In genomic region chr10:127514111-127514698, GRCm38 (mm10) we compare ENCODE assay signal across 7 mouse cellular contexts. TPM values are rescaled to one million over a fixed set of nuclear protein-coding genes. Genes with fewer than 3 reads are reported as not detected.
DNase-seq lines count a peak whose midpoint lies in the region; ATAC-seq and TF ChIP-seq lines count a peak whose summit lies in the region.

No protein-coding gene starts in this region.

- H3K4me2 ChIP-seq in neural tube, embryonic 12.5 days (replicated peaks) = peak overlapping the region; percentile 76
- peak overlapping the region; percentile 65; the same call in 1 of the 2 replicates for H3K4me2 ChIP-seq in heart, postnatal 0 days (ENCODE audit: low read depth, low read length)
- peak overlapping the region; percentile 71 for H3K4me2 ChIP-seq in liver, embryonic 14.5 days (ENCODE audit: low read depth)

- H3K9me3 ChIP-seq in neural tube, embryonic 12.5 days = no peaks in the 10 kb centered on the region
- H3K9me3 ChIP-seq in heart, postnatal 0 days (replicated peaks; ENCODE audit: control insufficient read depth, low read length) = no peaks in the 10 kb centered on the region
- H3K9me3 ChIP-seq in liver, embryonic 14.5 days (ENCODE audit: control insufficient read depth, low read length) = no peaks in the 10 kb centered on the region

- WGBS in neural tube, embryonic 12.5 days = 12% methylated on average over 13 of the region's 13 CpGs
- WGBS in heart, postnatal 0 days = 28% methylated on average over 13 of the region's 13 CpGs
- 8% methylated on average over 13 of the region's 13 CpGs for WGBS in liver, embryonic 14.5 days (ENCODE audit: insufficient replicate concordance)

- no peak overlapping the region for H3K27ac ChIP-seq in neural tube, embryonic 12.5 days
- no peak overlapping the region for H3K27ac ChIP-seq in heart, postnatal 0 days (ENCODE audit: low read depth)
- no peak overlapping the region for H3K27ac ChIP-seq in liver, embryonic 14.5 days

- H3K9ac ChIP-seq in neural tube, embryonic 12.5 days = no peak overlapping the region
- no peak overlapping the region for H3K9ac ChIP-seq in heart, postnatal 0 days (replicated peaks; ENCODE audit: low read depth, low read length)
- H3K9ac ChIP-seq in liver, embryonic 14.5 days (replicated peaks) = no peak overlapping the region

- H3K27me3 ChIP-seq in neural tube, embryonic 12.5 days (replicated peaks) = peaks cover 61% of the 10 kb centered on the region
- peaks cover 50% of the 10 kb centered on the region for H3K27me3 ChIP-seq in heart, postnatal 0 days (ENCODE audit: control insufficient read depth, insufficient read depth, low read length)
- peaks cover 54% of the 10 kb centered on the region for H3K27me3 ChIP-seq in liver, embryonic 14.5 days (ENCODE audit: control insufficient read depth, insufficient read depth, low read length)

- peaks cover 86% of the 10 kb centered on the region for H3K4me1 ChIP-seq in neural tube, embryonic 12.5 days
- H3K4me1 ChIP-seq in heart, postnatal 0 days (ENCODE audit: control insufficient read depth, insufficient read depth) = peaks cover 33% of the 10 kb centered on the region
- H3K4me1 ChIP-seq in liver, embryonic 14.5 days (replicated peaks; ENCODE audit: control insufficient read depth in 2 of 2, insufficient read depth in 2 of 2, low read length in 1 of 2) = peaks cover 13 to 28% of the 10 kb centered on the region in 2 experiments

- no peak overlapping the region for H3K4me3 ChIP-seq in neural tube, embryonic 12.5 days
- peak overlapping the region; percentile 28; the same call in 1 of the 2 replicates for H3K4me3 ChIP-seq in heart, postnatal 0 days (ENCODE audit: low read depth, low read length)
- H3K4me3 ChIP-seq in liver, embryonic 14.5 days (ENCODE audit: insufficient read depth in 1 of 2, low read depth in 2 of 2, low read length in 2 of 2) = no peak overlapping the region

- TF ChIP-seq CTCF in heart, postnatal 0 days (IDR thresholded peaks at IDR 0.05; ENCODE audit: low read depth) = no peak
- TF ChIP-seq CTCF in liver, embryonic 14.5 days (IDR thresholded peaks at IDR 0.05; ENCODE audit: low read depth) = no peak

- DNase-seq in neural tube, embryonic 10.5 days (ENCODE audit: extremely low spot score, low spot score) = no peak
- no peak for DNase-seq in heart, postnatal 0 days (ENCODE audit: low spot score)
- DNase-seq in liver, embryonic 14.5 days (ENCODE audit: low read depth in 3 of 3, low spot score in 3 of 3) = no peak
- DNase-seq in embryo, embryonic 9.5 days (ENCODE audit: extremely low spot score) = no peak
- no peak for DNase-seq in yolk sac, embryonic 10.5 days (ENCODE audit: low spot score)

- no peak for ATAC-seq in neural tube, embryonic 12.5 days (ENCODE audit: low FRiP score, low read depth)
- no peak for ATAC-seq in heart, postnatal 0 days (ENCODE audit: insufficient read depth, low read depth)
- ATAC-seq in liver, embryonic 14.5 days (ENCODE audit: insufficient read depth) = no peak
- ATAC-seq in CD4-positive, CD25-positive, alpha-beta regulatory T cell, adult 4 months = no peak

- no peak for TF ChIP-seq EP300 in heart, postnatal 0 days (IDR thresholded peaks at IDR 0.05; ENCODE audit: low read depth)
- no peak for TF ChIP-seq EP300 in liver, embryonic 14.5 days (IDR thresholded peaks at IDR 0.05; ENCODE audit: low read depth)

- peaks cover 18% of the 10 kb centered on the region for H3K36me3 ChIP-seq in neural tube, embryonic 12.5 days
- peaks cover 17% of the 10 kb centered on the region for H3K36me3 ChIP-seq in heart, postnatal 0 days (replicated peaks; ENCODE audit: control insufficient read depth, insufficient read depth, low read length)
- peaks cover 22% of the 10 kb centered on the region for H3K36me3 ChIP-seq in liver, embryonic 14.5 days (replicated peaks; ENCODE audit: control insufficient read depth, insufficient read depth, low read depth)

RNA-seq across cellular contexts. Expression of gene Ndufa4l2, which starts 0.6 kb away (rescaled TPM):
- polyA plus RNA-seq in neural tube, embryonic 12.5 days (2016; fragmentation: Nextera tagmentation; extraction: Ambion mirVana) = 7.3 and 7.6 TPM in 2 replicates
- total RNA-seq in heart, postnatal 0 days (2014; rRNA removed; ENCODE audit: low replicate concordance) = 43.8 and 68.3 TPM in 2 replicates
- polyA plus RNA-seq in heart, postnatal 0 days (2015; fragmentation: Nextera tagmentation; extraction: Ambion mirVana) = 46.4 and 47.6 TPM in 2 replicates
- polyA plus RNA-seq in liver, embryonic 14.5 days (2012; rRNA removed) = 2.1 and 3.6 TPM in 2 replicates
- polyA plus RNA-seq in liver, embryonic 14.5 days (2014; fragmentation: Nextera tagmentation; extraction: Ambion mirVana) = 2.0 and 5.8 TPM in 2 replicates
- not detected for polyA plus RNA-seq in CD4-positive, CD25-positive, alpha-beta regulatory T cell, adult 4 months (2017; shearing (Covaris generic))

RNA-seq across cellular contexts. Expression of gene Shmt2, which starts 8.0 kb away (rescaled TPM):
- polyA plus RNA-seq in neural tube, embryonic 12.5 days (2016; fragmentation: Nextera tagmentation; extraction: Ambion mirVana) = 74.2 and 76.9 TPM in 2 replicates
- total RNA-seq in heart, postnatal 0 days (2014; rRNA removed; ENCODE audit: low replicate concordance) = 109 and 161 TPM in 2 replicates
- polyA plus RNA-seq in heart, postnatal 0 days (2015; fragmentation: Nextera tagmentation; extraction: Ambion mirVana) = 47.9 and 51.5 TPM in 2 replicates
- polyA plus RNA-seq in liver, embryonic 14.5 days (2012; rRNA removed) = 81.0 and 88.6 TPM in 2 replicates
- polyA plus RNA-seq in liver, embryonic 14.5 days (2014; fragmentation: Nextera tagmentation; extraction: Ambion mirVana) = 82.7 and 88.2 TPM in 2 replicates
- 10 to 100 TPM; 55.4 to 78.3 TPM for polyA plus RNA-seq in CD4-positive, CD25-positive, alpha-beta regulatory T cell, adult 4 months (2017; shearing (Covaris generic))

RNA-seq across cellular contexts. Expression of gene Stac3, which starts 12.7 kb away (rescaled TPM):
- polyA plus RNA-seq in neural tube, embryonic 12.5 days (2016; fragmentation: Nextera tagmentation; extraction: Ambion mirVana) = 4.3 and 5.8 TPM in 2 replicates
- total RNA-seq in heart, postnatal 0 days (2014; rRNA removed; ENCODE audit: low replicate concordance) = 0.08 TPM in 1 of 2 replicates, not detected in the other
- 0.30 TPM in 1 of 2 replicates, not detected in the other for polyA plus RNA-seq in heart, postnatal 0 days (2015; fragmentation: Nextera tagmentation; extraction: Ambion mirVana)
- polyA plus RNA-seq in liver, embryonic 14.5 days (2012; rRNA removed) = 0.16 and 0.37 TPM in 2 replicates
- not detected in 2 replicates for polyA plus RNA-seq in liver, embryonic 14.5 days (2014; fragmentation: Nextera tagmentation; extraction: Ambion mirVana)
- 1 to 10 TPM; 1.0 to 1.2 TPM for polyA plus RNA-seq in CD4-positive, CD25-positive, alpha-beta regulatory T cell, adult 4 months (2017; shearing (Covaris generic))

RNA-seq across cellular contexts. Expression of gene Nxph4, which starts 20.2 kb away (rescaled TPM):
- 112 and 125 TPM in 2 replicates for polyA plus RNA-seq in neural tube, embryonic 12.5 days (2016; fragmentation: Nextera tagmentation; extraction: Ambion mirVana)
- not detected in 2 replicates for total RNA-seq in heart, postnatal 0 days (2014; rRNA removed; ENCODE audit: low replicate concordance)
- 0.41 and 0.49 TPM in 2 replicates for polyA plus RNA-seq in heart, postnatal 0 days (2015; fragmentation: Nextera tagmentation; extraction: Ambion mirVana)
- polyA plus RNA-seq in liver, embryonic 14.5 days (2012; rRNA removed) = not detected in 2 replicates
- polyA plus RNA-seq in liver, embryonic 14.5 days (2014; fragmentation: Nextera tagmentation; extraction: Ambion mirVana) = 0.13 TPM in 1 of 2 replicates, not detected in the other
- not detected for polyA plus RNA-seq in CD4-positive, CD25-positive, alpha-beta regulatory T cell, adult 4 months (2017; shearing (Covaris generic))
